Mouse (Mus musculus): ENCODE measurements around the gene Medag. TPM values are rescaled to one million over a fixed set of nuclear protein-coding genes. Genes with fewer than 3 reads are reported as not detected.
A peak's percentile ranks its signal among the peaks of the same experiment; 100 is the strongest.

The Medag gene
- 10 to 100 TPM; 12.7 to 14.5 TPM for total RNA-seq (2021)

DNA sequence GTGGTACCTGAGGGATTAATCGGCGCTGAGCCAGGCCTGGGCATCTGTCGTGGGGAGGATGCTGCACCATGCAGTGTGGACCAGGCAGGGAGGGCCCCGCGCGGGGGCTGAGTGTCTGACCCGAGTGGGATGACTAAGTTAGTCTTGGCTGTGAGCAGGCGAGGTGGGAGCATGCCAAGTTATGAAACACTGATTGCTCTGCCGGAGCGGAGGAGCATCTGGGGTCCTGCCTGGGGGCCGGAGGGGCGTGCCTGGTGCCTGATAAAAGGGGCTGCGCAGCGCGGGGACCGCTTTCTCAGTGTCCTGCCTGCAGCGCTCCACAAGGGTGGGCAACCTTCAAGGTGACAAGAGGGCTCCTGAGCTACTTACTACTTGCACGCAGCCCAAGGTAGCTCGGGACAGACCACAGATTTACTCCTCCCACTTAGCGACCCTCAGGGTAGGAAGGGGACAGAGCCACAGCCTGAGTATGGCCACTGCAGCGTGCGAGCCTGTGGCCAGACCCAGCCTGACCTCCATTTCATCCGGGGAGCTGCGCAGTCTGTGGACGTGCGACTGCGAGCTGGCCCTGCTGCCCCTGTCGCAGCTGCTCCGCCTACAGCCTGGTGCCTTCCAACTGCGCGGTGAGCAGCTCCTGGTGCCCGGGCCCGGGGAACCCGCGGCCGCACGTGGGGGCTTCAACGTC is at the start of gene Medag:
Medag (plus strand) TSS at position 241 of the 685 bp plus-strand sequence.
- peak; percentile 53 to 80 for DNase-seq (ENCODE audit: low spot score in 2 of 2)
- intact Hi-C loops (cut with DNase I): loop anchor here (5.0 kb wide), 1 partner anchor 74 kb away; no protein-coding TSS in a partner anchor

GRCm38 (mm10) chr5:149362626-149363025 is 48.9 kb upstream of the Medag start:
- DNase-seq (ENCODE audit: low spot score in 2 of 2): no peak
- intact Hi-C loops (cut with DNase I): no loop called here

DNA sequence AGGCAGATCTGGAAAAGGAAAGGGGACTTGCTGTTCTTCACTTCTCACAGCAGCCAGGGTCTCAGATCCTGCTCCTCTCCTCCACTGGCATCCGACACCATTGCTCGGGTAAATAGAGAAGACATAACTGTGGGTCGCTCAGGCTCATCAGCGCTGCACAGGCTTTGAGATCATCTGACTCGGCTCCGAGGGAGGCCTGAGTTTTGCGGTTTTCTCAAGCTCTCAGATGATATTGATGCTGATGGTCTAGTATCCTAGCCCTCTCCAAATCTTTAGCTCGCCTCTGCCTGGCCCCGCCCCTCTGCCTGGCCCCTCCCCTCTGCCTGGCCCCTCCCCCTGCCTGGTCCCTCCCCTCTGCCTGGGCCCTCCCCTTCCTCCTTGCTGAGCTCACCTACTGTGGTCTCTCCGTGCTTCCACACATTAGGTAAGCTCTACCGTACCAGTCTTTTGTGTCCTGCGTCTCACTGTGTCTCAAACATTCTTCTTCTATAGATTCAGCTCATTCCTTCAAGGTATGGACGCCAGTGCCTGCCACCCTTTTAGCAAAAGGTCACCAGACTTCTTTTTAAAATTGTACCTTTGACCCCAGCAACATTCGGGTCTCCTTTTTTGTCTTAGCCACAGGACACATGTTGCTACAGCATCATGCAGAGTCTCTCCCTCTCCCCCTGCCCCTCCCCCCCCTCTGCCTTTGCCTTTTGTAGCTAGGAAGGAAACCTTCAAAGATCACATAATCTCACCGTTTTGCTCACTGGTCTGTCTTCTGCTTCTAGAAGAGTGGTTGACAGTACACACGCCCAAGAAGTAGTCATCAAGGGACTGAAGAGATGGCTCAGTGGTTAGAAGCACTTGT is 47.4 kb upstream of the Medag start:
- no peak for DNase-seq (ENCODE audit: low spot score in 2 of 2)
- intact Hi-C loops (cut with DNase I): no loop called here

DNA sequence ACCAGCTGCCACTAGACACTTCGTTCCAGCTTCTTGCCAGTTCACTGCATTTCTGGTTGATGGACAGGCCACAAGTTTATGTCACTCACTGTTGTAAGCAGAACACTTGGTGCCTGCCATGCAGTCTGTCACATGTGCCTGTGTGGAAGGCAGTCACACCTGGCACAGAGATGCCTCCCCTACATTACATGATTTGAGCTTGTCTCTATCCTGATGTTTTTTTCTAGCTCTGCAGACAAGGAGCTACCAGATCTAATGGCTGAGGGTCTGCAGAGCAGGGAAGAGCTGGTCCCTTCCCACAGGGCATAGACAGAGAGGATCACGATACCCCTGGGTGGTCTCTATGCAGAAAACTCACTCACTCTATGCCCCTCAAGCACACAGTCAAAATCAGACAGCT is 44.5 kb upstream of the Medag start:
- DNase-seq (ENCODE audit: low spot score in 2 of 2): no peak
- intact Hi-C loops (cut with DNase I): no loop called here

GRCm38 (mm10) chr5:149367544-149368466 is 43.7 kb upstream of the Medag start:
- intact Hi-C loops (cut with DNase I): no loop called here
- DNase-seq (ENCODE audit: low spot score in 2 of 2): no peak

DNA sequence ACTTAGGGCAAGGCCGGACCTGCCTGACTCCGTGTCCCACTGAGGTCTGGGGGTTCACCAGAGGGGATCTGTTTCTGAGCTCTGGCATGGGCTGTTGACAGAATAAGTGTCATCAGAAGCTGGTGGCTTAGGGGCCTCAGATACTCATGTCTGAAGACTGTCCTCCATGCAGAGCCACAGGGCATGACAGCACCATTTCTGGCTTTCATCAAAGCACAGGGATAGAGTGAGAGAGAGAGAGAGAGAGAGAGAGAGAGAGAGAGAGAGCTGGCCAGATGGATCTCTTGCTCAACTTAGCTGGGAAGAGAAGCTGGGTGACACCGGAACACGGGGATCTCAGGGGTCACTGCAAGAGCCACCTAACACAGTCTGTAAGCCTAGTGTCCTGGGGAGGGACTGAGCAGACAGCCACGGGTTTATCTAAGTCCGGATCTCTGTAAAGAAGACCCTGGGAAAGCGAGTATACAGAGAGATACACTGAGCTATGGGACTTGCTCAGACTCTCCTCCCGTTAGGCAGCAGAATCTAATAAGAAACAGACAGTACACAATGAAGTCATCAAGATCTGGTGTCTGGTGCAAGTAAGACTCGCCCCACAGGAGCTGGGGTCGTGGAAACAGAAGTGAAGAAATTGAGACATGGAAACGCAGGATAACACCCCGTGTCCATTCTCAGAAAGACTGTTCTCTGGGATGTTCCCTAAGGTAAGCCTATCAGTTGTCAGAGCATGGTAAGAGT is 42.8 kb upstream of the Medag start:
- intact Hi-C loops (cut with DNase I): no loop called here

DNA sequence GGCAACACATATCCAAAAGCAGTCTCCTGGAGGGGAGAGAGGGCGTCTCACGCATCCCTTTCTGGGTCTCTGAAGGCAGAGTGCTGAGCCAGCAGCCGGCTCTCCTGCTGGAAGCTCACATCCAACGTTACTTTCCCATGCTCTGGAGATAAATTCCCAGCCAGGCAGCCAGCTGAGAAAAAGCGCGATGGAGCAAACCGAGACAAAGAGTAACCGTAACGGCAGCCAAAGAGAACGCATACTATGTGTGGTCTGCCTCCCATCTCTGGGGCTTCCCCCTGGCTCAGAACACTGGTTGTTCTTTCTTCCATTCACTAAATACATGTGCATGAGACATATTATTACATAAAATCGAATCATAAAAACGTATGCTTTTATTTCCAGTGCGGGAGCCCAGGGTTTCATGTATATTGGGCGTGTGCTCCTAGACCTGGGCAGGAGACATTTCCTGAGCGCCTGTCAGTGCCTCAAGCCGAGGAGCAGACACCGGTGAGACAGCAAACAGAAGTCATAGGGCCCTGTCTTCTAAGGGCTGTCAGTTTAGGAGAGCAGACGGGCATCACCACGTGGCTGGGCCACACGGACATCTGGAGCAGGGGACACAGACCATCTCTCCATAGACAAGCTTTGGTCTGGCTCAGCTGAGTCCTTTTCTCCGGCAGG is 42.0 kb upstream of the Medag start:
- DNase-seq (ENCODE audit: low spot score in 2 of 2): no peak
- intact Hi-C loops (cut with DNase I): no loop called here

More for the DNA sequence above, 42.8 kb upstream of the Medag start:
- DNase-seq (ENCODE audit: low spot score in 2 of 2): no peak

GRCm38 (mm10) chr5:149372018-149372417 is 39.5 kb upstream of the Medag start:
- intact Hi-C loops (cut with DNase I): no loop called here
- DNase-seq (ENCODE audit: low spot score in 2 of 2): peak in 1 of 2 experiments; percentile 49

DNA sequence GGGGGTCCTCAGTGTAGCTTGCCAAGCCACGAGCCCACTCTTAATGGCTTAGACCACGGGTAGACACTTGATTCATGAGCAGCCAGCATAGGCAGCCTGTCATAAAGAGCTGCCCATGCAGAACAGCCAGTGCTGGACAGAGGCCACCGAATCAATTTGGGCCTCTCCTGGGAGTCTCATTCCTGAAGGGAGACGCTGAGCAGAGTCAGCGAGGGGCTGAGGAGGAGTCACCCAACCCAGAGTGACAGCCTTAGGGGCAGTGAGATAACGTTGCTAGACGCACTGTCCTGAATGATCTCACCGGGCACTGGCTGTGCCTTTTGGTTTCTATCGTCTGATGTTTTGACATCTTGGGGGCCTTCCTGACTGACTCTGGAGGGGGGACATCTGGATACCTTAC is 38.3 kb upstream of the Medag start:
- no peak for DNase-seq (ENCODE audit: low spot score in 2 of 2)
- intact Hi-C loops (cut with DNase I): no loop called here

DNA sequence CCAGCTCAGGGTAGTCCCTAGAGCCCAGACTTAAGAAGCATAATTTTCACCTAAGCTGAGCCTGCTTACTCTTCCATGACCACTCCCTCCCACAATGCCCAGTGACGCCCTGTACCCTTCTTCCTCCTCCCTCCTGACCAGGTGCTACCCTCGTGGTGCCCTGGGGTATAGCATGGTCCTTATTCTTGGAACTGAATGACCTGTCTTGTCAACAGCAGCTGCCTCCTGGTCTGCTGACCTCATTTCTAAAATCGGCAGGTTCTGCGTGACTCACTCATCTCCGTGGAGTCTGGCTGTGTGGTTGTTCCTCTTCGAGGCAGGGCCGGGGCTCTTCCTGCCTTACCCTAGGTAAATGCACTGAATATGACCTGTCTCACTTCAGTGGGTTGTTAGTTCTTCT is 37.5 kb upstream of the Medag start:
- intact Hi-C loops (cut with DNase I): no loop called here
- peak in 1 of 2 experiments; percentile 73 for DNase-seq (ENCODE audit: low spot score in 2 of 2)

- no peak for DNase-seq (ENCODE audit: low spot score in 2 of 2)
Observed at GRCm38 (mm10) chr5:149375074-149375888, 36.3 kb upstream of the Medag start.

DNA sequence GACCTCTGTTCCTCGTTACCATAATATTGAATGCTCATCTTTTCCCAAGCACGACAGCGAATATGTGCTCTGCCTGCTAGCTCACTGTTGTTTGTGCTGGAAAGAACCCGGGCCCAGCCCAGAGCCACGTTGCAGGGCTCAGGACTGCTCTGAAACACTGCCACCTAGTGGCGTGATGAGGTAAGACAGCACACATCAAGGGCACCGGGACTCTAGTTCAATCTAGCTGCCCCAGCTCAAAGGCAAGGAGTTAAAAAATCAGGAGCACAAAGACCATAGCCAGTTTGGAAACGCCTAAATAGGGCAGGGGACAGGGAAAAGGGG is 35.7 kb upstream of the Medag start:
- DNase-seq (ENCODE audit: low spot score in 2 of 2): peak; percentile 87 to 91
- intact Hi-C loops (cut with DNase I): no loop called here

More at GRCm38 (mm10) chr5:149375074-149375888, 36.3 kb upstream of the Medag start:
- intact Hi-C loops (cut with DNase I): no loop called here

DNA sequence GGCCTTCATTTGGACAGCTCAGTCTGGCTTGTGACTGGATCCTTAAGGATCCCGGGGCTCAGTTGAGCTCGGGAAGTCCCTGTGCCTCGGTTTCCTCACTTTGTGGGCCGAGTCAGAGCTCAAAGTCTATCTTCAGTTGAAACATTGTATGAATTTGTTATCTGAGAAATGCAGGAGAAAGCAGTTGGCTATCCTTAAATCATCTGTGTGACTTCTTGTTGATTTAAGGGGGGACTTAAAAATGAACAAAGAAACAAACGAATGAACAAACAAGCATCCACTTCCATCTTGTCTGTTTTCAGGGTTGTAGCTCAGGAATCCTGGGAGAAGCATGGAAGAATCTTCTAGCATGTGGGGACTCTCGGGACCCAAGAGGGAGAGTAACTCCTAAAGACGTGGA is 35.2 kb upstream of the Medag start:
- no peak for DNase-seq (ENCODE audit: low spot score in 2 of 2)
- intact Hi-C loops (cut with DNase I): no loop called here

DNA sequence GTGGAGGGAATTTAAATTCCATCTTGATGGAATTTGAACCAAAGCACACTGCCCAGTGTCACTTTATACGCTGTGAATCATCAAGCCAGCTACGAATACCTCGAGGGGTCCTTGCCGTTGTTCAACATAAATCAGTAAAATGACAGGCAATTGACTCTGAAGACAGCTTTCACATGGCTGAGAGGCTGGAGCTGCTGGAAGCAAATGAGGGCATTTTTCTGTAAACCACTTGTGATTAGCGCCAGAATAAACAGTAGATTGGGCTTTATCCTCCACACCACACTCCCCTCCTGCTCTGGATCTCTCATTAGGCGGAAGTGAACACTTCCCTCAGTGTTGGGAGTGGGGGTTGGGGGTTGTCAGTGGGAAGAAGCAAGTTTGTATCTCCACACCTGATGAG is 34.3 kb upstream of the Medag start:
- intact Hi-C loops (cut with DNase I): no loop called here
- no peak for DNase-seq (ENCODE audit: low spot score in 2 of 2)

- no peak for DNase-seq (ENCODE audit: low spot score in 2 of 2)
- intact Hi-C loops (cut with DNase I): no loop called here
Observed at GRCm38 (mm10) chr5:149378566-149378965, 33.0 kb upstream of the Medag start.

GRCm38 (mm10) chr5:149379131-149379784 is 32.3 kb upstream of the Medag start:
- intact Hi-C loops (cut with DNase I): no loop called here
- peak in 1 of 2 experiments; percentile 31 for DNase-seq (ENCODE audit: low spot score in 2 of 2)

DNA sequence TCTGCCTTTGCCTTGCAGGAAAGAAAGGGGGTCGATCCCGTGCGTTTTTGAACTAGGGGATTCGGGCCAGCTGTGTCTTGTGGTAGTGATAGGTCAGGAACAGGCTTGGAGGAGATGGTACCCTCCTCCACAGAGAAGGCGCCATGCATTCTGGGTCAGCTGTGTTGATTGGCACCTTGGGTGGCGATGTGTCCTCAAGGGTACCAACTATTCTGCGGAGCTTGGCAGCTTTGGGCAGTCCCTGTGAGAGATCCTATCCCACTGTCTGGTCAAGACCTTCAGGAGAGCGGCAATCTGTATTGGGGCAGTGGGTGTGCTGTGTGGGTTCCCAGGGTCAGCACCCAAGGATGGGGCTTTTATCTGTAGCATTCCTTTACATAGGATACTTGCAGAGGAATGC is 31.7 kb upstream of the Medag start:
- intact Hi-C loops (cut with DNase I): loop anchor here (2.0 kb wide), 1 partner anchor 145 kb away; no protein-coding TSS in a partner anchor
- DNase-seq (ENCODE audit: low spot score in 2 of 2): no peak
